Mouse (Mus musculus) ovary, postnatal 14 days (tissue): Measurements from ENCODE around the gene Txndc12.
A peak's percentile ranks its signal among the peaks of the same experiment; 100 is the strongest.

ENCODE experiments used
- DNase-seq: peaks from one replicate; pipeline ENCODE4 v3.0.0; 2022; ENCODE audit warnings: low spot score

The Txndc12 gene

GRCm38 (mm10) chr4:108834115-108834970, at the start of gene Txndc12:
Txndc12 (plus strand) TSS chr4:108834601.
- DNase-seq = peak; percentile 52

DNA sequence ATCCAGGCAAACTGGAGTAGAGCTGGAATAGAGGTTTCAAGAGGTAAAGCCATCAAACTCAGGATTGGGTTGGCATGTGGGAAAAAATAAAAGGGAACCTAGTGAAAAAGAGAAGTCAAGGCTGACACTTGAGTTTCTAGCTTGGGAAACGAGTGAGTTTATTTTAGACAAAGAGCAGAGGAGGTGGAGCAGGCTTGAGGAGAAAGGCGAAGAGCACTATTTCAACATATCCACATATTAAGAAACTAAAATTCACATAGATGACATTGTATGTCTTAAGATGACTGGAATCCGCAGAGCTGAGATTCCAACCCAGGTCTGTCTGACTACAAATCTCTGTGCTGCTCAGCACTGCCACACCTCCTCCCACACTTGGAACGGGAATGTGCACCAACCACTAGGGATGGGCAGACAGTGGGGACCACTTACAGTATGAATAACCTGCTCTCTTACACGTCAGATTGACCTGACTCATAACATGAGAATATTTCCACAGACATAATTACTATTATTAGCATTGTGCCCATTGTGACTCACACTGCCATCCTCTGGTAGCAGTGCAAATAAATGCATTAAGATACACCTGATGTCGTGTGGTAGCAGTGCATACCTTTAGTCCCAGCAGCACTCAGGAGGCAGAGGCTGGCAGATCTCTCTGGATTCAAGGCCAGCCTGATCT, 45.0 kb upstream of the Txndc12 start:
- DNase-seq = no peak

DNA sequence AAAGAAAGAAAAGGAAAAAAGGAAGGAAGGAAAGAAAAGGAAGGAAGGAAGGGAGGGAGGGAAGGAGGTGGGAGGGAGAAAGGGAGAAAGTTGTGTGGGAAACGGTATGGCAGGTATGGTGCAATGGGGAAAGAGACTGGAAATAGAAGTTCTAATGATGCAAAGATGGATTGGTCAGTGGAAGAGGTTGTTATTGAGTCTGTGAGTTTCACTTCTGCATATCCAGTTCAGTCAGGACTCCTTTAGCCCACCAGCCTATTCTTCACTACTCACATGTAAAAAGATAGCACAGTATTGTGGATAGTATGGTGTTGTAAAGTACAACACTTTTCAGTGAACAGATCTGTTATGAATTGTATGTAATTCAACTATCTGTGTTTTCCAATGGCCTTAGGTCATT, 43.9 kb upstream of the Txndc12 start:
- no peak for DNase-seq

- no peak for DNase-seq
Observed at GRCm38 (mm10) chr4:108793941-108794340, 40.5 kb upstream of the Txndc12 start.

DNA sequence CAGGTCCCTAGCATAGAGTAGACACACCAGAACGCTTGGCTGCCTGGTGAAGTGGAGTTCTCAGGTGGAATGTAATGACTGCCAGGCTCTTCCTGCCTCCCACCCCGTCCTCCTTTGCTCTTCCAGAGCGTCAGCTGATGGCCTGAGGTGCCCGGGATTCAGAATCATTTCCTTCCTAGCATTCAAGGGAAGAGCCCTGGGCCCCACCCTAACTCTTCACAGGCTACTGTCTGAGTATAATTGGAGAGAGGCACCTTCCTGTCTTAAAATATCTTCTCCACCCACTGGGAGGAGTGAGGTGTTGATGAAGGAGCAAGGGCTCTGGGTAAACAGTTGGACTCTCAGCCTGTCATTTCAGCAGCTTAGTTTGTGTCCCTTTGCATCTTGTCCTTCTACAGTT, 37.7 kb upstream of the Txndc12 start:
- DNase-seq = no peak

GRCm38 (mm10) chr4:108798083-108798830, 36.1 kb upstream of the Txndc12 start:
- peak; percentile 54 for DNase-seq

GRCm38 (mm10) chr4:108803535-108803934, 30.9 kb upstream of the Txndc12 start:
- DNase-seq = no peak

GRCm38 (mm10) chr4:108811142-108811541, 23.3 kb upstream of the Txndc12 start:
- no peak for DNase-seq

DNA sequence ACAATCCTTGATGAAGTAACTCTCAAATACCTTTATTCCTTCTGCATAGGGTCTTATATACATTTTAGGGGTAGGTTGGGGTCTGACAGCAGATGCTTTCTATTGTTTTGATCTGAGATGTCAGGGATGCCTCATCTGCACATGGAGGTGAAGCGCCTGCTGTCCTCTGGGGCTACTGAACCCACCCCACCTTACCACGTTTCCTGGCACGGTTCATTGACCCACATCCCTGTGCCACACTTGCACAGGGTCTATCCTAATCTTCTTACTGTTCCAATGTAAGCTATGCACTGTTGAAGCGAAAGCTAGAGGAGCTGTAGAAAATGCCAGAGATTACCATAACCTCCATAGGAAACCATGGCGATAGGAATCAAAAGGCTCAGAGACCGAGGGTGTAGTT, 22.9 kb upstream of the Txndc12 start:
- DNase-seq = no peak

DNA sequence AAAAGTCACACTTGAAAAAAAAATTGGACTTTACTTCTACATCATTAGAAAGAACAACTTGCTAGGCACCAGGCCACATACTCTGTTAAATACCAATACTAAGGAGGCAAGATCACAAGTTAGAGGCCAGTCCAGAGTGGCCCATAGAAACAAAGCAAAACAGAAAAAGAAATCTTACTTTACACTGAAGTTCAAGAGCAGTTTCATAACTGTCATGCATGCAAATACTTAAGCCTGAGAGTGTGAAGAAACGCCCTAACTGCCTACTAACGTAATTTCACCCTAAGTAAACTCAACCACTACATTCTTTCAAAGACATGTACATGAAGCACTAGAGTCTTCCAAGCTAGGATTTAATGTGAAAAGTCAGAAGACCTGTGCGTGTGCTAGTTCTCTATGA, 8.7 kb upstream of the Txndc12 start:
- no peak for DNase-seq

DNA sequence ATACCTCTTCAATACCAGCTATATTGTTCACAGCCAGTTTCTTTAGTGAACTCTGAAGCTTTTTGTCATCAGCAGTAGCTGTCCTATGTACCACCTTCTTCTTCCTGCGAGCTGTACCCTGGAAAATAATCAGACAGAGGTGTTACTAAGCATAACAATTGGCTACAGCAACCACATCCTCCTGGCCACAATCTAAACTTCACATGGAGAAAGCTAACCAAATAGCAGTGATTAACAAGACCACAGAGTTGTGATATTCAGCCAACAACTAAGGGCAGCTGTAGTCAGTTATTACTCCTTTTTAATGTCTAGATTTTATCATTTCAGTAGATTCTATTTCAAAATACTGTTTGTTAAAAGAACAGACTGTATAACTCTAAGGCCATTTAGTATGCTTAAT, 8.3 kb upstream of the Txndc12 start:
- DNase-seq = no peak

DNA sequence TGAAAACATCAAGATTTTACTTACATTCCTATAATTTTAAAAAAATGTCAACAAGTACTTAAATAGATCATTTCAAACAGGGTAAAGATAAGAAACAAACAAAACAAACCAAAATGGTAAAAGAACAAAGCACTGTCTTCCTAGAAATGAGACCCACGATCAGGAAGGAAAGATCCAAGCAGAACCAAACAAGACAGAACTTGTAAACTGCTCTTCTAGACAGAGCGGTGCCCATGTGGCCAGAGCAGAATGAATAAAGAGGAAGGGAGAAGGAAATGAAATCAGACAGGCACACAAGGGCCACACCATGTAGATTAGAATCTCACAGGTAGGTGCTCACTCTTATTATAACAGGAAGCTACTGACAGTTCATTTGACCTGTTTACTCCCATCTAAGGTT, 7.8 kb upstream of the Txndc12 start:
- DNase-seq = no peak

GRCm38 (mm10) chr4:108830698-108831097, 3.7 kb upstream of the Txndc12 start:
- no peak for DNase-seq

DNA sequence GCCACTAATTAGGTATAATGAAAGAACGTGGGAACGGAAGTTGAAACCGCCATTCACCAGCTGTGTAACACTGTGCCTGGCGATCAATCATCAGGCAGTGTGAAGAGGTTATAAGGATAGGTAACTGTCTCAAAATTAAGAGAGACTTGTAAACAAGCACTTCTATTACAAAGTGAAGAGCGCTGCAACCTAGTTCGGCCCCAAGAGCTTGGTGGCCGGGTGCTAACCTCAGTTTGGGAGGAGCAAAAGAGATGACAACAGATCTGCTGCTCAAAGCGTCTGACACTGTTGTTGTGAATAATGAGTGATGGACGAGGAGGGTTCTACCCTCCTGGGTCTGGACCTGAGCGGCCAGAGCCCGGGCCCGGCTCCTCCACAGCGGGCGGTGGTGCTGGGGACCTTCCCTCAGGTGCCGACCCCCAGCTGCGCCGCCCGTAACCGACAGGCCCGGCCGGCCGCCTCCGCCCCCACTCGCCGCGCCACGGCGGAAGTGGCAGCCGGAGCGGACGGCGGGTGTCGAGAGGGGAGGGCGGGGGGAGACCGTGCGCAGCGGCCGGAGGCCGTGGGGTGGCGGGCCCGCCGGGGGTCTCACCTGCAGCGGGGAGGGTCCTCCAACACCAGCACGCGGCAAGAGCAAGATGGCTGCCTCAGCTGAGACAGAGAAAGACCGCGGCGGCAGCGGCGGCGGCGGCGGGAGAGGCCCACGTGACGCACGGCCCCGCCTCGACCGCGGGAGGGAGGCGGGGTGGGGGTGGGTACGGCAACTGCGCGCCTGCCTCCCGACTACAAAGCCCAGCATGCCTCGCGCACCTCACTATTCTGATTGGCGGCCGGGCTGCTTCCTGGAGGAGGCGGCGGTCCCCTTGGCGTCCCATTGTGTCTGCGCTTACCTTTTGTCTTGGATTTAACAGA, 1.2 kb upstream of the Txndc12 start, which contains the start of gene Btf3l4:
Gene Btf3l4, minus strand, starts transcription at position 699 of the 912 bp plus-strand sequence.
- peak; percentile 79 for DNase-seq

DNA sequence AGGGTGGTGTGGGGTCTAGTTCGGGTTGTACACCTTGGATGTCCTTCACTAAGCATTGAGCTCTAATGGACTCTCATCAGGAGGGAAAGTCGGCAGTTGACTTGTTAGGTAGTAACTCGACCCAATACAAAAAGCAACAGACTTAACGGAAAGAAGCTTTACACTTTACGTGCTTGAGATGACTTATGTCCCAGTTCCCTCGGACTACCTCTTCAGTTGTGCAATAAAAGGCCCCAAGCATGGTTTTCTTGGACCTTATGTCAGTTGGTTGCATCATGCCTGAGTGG, 630 bp upstream of the Txndc12 start:
- DNase-seq = no peak

DNA sequence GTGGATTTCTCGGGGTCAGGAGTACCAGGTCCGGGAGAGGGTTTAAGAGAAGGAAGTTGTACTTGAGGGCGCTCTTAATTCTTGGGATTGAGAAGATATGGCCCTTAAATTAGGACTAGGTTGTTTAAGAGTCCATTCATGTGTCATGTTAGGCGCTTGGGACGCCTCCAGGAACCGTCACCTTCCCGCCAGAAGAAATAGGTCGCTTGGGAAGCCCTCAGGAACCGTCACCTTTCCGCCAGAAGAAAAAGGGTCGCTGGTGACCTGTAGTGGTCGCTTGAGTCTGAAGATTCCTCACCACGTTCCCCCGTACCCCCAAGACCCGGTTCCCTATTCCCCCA, 540 bp downstream of the Txndc12 start:
- no peak for DNase-seq

DNA sequence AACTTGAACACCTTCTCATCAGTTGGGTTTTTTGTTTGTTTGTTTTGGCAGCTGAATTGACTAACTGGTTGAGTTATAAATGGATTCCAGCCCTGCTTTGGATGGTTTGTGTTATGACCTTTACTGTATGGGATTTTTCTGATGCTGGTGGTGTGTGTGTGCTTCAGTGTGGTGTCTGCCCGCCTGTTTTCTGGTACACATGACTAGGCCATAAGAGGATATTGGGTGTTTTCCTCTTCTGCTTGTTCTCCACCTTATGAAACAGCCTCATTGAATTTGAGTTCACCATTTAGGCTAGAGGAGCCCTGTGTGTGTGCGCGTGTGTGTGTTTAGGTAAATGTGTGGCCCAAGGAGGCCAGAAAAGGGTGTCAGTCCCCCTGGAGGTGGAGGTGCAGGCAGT, 1.1 kb downstream of the Txndc12 start:
- no peak for DNase-seq

GRCm38 (mm10) chr4:108838031-108838430, 3.6 kb downstream of the Txndc12 start:
- no peak for DNase-seq

- DNase-seq = no peak
Observed at GRCm38 (mm10) chr4:108841920-108842578, 7.6 kb downstream of the Txndc12 start.

- DNase-seq = no peak
Observed at GRCm38 (mm10) chr4:108843336-108843735, 8.9 kb downstream of the Txndc12 start.

- DNase-seq = no peak
Observed at GRCm38 (mm10) chr4:108845824-108846569, 11.6 kb downstream of the Txndc12 start.
